Mouse (Mus musculus) adrenal gland (tissue): Measurements from ENCODE around the gene Cd248.
"Not testable (repeated sequence)": the region's sequence is repeated elsewhere in the genome, so short reads cannot be mapped to it uniquely, and the experiment has no call there.

ENCODE experiments used
- intact Hi-C: fragments of 180-260 bp; cut with DNase I; formaldehyde crosslinking; loops from one replicate; pipeline ENCODE4 v1.15.1; 2025

Cd248 gene

DNA sequence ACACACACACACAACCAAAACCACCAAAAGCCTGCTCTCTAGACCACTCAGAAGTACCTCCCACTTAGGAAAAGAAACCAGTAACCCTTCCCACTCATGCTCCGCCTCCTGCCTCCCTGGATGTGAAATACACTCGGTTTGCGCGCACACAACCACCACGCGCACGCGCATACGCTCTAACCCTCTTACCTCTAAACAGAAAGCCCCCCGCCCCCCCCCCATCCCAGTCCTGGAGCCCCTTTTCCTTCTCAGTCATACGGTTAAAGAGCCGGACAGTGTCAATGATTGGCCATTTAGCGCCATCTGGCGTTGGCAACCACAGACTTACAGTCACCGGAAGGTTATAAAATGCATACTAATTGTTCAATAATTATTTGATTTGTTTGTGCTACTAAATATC, 5.2 kb downstream of the Cd248 start:
- intact Hi-C loops, result loop anchor here (5.0 kb wide), 1 partner anchor 56 kb away; no protein-coding TSS in a partner anchor

DNA sequence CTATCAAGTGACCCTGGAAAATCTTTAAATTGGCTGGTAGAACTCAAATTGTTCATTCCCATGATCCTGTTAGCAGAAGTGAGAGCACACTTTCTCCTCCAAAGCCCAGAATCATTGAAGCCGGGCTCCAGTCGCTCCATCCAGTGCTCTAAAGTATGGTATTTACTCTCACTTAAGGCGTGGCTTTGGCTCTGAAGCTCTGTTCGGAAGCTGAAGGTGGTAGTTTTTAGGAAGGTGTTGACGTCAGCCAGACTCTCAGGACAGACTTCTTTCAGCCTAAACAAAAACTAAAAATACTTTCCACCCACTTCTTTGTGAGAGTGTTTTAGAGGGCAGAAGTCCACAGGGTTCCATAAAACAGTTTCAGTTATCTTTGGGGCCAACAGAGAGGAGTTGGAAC, 5.6 kb downstream of the Cd248 start:
- intact Hi-C loops, result loop anchor here (5.0 kb wide), 1 partner anchor 56 kb away; no protein-coding TSS in a partner anchor

DNA sequence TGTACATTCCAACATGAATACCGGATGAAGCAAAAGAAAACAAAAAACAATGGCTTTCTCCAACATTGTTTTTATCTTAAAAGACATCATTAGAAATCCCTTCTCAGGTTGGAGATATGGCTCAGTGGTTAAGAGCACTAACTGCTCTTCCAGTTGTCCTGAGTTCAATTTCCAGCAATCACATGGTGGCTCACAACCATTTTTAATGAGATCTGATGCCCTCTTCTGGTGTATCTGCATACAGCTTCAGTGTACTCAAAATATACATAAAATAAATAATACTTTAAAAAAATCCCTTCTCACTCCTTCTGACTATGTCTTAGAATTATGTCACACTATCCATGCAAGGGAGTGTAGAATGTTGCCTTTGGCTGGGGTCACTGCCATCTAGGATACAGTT, 11.4 kb downstream of the Cd248 start:
- intact Hi-C loops, result no loop called here

DNA sequence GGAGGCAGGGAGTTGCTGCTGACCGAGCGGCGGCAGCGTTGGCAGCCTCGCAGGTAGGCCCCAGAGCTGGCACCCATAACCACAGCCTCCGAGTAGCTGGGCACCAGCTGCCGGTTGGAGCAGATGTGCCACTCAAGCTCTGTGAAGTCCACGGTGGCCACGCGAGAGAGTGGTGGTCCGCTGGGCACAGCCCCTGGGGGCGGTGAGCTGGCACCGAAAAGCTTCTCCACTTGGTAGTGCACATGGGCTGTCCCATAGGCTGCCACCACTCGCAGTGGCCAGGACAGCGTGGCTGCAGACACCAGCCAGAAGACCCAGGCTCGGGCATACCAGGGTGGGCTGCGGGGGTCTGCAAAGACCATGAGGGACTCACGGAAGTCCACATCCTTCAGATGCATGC, 14.1 kb downstream of the Cd248 start:
- intact Hi-C loops, result no loop called here

DNA sequence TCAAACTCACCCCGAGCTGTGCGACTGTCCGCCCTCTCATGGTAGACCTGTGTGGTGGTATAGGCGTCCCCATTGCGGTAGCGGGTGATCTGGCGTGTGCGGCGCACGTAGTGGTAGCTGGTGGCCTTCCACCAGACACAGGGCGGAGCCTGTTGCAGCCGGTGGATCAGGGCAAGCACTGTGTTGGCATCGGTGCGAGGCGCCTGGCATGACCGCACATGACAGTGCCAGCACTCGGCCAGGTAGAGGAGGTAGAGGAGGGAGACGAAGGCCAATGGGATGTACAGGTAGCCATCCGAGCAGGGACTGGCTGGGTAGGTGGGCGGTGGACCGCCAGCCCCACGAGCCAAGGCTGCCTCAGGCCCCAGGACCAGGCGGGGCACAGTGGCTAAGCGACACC, 14.7 kb downstream of the Cd248 start:
- intact Hi-C loops, result no loop called here

DNA sequence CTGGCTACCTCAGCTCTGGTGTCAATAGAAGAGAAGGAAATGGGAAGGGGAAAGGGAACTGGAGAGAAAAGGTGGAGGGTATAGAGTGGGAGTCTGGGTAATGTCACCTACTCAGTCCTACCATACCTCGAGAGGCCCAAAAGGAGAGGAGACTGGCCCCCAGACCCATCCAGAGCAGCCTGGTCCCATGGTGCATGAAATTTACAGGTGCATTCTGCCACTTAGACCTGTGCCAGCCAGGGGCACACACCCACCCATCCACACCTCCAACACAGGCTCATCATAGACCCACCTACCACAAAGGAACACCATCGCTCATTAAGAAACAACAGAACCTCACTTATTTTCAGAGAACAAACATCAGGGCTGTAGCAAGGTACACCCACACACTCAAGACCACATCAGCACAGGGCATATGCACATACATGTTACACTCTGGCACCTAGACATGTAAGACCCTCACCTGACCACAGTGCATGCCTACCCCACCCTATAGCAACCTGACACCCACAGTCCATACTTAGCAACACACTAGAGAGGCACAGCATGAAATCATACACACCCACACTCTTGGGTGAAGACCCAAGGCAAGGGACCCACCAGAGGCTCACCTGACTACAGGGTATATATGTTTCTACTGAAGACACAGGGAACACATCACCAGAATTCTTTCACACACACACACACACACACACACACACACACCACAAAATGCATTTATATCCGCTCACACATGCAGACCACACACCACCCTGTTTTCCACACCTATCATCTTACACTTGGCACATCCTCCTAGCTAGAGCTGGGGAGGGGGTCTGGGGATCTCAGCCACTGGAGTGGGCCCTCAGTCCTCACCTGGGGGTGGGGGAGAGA, 16.3 kb downstream of the Cd248 start:
- intact Hi-C loops, result no loop called here

DNA sequence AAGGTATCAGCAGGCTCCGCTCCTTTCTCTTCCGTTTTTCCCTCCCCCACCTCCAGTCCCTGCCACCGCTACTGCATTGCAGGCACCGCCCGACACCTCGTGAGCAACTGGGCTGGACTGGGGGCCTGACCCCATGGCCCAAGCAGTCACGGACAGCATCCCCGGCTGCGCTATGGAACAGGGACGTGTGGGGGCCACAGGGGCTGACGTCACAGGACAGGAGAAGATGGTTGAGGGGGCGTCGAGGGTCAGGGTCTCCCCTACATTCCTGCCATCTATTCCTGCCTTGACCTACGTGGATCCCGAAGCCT, 16.9 kb downstream of the Cd248 start:
- intact Hi-C loops, result no loop called here

DNA sequence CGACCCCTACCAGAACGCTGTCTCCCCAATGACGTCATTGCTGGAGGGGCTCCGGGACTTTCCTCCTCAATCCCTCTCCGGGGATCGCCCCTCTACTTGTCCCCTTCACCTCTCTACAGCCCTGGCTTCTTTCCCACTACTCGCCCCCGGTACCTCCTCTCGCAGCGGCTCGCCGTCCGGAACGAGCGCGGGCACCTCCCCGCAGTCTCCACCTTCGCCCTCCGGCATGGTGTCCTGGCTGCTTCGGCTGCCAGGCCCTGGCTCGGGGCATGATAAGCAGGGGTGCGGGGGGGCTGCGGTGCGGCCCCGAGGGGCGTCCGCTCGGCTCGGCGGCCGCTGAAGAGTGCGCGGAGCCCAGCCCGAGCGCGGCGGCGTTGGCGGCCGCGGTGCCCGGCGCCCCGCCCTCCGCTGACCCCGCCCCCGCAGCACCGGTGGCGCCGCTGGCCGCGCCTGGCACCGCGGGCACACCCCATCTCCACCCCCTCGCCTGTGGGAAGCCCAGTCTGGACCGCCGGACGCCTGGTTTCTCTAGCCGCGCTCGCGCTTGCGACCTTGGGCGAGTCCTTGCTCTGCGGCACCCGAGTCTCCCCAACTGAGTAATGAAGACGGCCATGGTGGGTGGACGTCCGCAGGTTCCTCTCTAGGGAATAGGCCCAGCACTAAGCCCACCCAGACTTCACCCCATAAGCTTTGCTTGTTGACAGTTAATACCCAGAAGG, 17.4 kb downstream of the Cd248 start, which contains the start of gene Tmem151a:
Tmem151a (minus strand) TSS at position 387 of the 719 bp plus-strand sequence.
- intact Hi-C loops, result no loop called here

DNA sequence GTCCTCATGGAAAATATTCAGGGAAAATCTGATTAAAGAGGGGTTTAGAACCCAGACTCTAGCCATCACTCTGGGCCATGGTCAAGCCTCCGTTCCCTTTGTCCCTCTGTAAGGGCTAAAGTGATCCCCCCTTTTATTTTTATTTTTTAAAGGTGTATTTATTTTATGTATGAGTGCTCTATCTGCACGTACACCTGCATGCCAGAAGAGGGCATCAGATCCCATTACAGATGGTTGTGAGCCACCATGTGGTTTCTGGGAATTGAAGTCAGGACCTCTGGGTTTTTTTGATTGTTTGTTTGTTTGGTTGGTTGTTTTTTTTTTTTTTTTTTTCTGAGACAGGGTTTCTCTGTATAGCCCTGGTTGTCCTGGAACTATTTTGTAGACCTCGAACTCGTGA, 18.7 kb downstream of the Cd248 start:
- intact Hi-C loops, result not testable (repeated sequence)

DNA sequence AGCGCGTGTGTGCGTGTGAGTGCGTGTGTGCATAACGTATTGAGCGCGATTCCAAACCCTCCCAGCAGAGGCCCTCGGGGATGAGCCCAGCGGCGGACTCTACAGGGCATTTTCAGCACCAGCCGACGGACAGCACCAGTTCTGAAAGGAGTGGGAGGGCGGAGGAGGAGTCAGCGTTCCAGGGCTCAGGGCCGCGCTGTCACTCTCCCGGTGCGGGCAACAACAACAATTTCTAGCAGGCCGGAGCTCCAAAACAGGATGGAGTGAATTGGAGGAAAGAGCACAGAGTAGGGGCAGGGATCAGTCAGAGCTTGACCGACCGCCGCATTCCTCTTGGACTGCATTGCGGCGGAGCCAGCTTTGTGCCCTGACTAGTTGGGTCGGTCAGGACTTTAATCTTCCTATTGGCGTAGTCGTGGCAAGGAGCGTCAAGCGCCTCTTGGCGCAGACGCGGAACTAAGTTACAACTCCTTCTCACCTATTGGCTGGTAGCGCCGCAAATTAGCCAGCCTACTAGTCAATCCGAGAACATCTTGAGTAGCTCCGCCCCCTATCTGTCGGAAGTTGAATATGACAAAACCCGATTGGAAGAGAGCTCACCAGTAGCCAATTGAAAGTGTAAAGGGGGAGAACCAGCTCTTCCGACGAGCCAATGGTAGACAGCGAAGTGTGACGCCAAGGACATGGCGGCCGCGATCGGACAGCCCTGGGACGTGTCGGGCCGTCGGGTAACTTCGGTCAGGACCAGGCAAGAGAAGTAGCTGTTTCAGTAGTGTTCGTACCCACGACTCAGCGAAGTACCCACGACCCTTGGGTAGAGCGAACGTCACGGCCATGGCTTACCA, 20.2 kb downstream of the Cd248 start, which contains the start of gene Yif1a:
Yif1a (plus strand) TSS at position 655 of the 845 bp plus-strand sequence.
- intact Hi-C loops, result no loop called here

DNA sequence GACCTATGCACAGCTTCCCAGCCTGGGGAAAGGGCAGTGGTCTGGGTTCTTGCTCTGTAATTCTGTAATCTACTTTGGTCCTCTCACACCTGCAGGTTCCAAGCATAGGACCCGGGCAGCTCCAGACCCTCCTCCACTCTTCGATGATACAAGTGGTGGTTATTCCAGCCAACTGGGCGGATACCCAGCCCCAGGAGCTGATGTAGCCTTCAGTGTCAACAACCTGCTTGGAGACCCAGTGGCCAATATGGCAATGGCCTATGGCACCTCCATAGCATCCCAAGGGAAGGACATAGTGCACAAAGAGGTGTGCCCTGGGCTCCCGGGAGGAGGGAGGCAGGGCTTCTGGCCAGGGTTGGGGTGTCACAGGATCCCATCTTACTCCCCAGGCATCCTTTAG, 21.4 kb downstream of the Cd248 start:
- intact Hi-C loops, result no loop called here

DNA sequence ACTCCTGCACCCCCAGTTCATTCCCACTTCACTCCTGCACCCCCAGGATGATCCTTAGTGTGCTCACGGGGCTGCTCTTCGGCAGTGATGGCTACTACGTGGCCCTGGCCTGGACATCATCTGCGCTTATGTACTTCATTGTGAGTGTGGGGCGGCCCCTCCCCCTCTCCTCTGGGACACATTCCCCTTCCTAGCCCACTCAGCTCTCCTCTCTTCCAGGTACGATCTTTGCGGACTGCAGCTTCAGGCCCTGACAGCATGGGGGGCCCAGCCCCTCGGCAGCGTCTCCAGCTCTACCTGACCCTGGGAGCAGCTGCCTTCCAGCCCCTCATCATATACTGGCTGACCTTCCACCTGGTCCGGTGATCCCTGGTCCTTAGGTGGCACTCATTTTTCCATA, 24.2 kb downstream of the Cd248 start:
- intact Hi-C loops, result no loop called here

DNA sequence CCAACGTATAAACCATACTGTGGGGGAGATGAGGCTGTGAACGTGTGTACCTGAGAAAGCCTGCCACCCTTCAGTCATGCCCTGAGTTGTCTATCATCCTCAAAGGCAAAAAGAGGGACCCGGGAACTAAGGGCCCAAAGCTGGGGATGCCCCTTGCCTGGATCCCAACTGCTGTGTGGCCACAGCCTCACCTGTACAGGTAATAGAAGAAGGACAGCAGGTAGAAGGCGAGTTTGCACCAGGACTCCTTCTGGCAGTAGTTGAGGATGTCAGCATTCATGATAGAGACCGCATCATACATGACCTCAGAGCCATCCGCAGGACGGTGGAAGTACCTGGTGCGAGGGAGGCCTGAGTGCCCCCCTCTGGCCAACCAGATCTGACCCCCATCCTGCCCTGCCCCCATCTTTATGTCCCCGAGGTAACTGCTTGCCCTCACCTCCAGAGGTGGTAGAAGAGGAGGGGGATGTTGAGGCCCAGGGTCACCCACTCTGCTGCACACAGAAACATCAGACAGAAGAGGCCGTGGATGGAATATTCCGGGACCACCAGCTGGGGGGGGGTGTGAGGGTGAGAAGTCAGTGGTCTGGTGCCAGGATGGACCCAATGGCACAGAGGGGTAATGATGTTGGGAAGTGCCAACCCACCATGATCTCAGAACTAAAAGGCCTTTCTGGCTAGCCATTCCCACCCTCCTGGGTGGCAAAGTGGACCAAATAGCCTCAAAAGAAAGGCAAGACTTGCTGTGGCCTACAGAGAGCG, 25.8 kb downstream of the Cd248 start:
- intact Hi-C loops, result loop anchor here (2.0 kb wide), 1 partner anchor 45 kb away; no protein-coding TSS in a partner anchor

DNA sequence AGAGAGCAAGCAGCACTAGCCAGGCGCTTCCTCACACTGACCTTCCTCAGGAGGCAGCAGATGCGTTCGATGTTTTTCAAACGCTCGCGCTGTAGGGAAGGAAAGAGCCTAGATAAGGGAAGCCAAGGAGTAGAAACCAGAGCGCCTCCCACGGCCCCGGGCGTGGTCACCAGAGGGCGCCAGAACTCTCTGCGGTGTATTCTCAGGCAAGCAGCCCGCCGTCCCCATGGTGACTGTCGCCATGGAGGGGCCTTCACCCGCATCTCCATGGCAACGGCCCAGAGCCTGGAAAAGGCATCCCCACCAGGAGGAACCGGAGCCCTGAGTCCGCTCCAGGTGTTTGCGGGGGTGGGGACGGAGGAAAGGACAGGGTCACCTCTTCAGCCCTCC, 26.4 kb downstream of the Cd248 start:
- intact Hi-C loops, result loop anchor here (2.0 kb wide), 1 partner anchor 45 kb away; no protein-coding TSS in a partner anchor

DNA sequence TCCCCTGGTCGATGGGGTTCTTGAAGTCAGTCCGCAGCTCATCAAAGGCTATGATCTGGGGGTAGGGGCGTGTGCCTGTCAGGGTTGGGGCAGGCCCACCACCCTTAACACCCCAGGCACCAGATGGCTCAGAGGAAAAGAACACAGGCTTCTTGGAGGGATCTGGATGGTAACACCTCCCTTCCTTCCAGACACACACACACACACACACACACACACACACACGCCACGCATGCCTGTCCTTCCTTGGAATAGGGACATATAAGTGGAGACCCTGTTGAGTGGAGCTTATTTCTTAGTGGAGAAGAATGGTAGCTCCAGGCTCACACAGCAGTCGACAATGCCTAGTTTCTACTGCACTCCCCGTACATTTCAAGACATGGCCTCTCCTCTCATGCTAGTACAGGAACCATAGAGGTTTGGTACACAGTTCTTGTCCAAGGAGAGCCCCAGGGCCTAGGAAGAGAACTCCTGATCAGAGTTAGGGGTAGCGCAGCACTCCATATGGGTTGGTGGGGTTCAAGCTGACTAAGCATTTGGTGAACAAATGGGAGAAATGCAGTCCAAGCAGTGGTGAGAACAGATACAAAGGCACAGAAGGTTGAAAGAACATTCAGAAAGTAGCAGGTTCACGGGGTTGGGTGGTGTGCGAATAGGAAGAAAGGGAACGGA, 27.0 kb downstream of the Cd248 start:
- intact Hi-C loops, result loop anchor here (2.0 kb wide), 1 partner anchor 44 kb away; no protein-coding TSS in a partner anchor

DNA sequence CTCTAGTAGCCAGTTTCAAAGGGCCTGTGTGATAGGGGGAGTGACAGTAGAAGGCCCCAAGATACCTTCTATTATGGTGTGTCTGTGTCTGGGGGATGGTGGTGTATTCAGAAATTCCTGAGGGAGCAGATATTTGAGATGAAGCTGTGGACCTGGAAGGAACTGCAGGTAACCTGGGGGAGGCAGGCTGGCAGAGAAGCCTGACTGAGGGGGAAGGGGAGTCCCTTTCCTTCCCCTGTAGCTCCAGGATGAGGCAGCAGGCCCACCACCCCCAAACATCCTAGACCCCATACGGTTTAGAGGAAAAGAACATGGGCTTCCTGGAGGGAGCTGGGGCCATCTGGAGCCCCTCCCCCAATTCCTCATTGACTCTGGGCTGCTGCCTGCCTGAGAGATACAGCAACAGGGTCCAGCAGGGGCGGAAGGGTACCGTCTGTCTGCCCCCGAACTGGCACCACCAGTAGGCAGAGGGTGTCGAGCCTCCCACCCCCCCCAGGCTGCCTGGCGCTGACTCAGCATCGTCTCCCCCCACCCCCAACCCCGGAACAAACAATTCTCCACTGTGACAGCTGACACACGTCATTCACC, 28.1 kb downstream of the Cd248 start:
- intact Hi-C loops, result loop anchor here (2.0 kb wide), 1 partner anchor 43 kb away; no protein-coding TSS in a partner anchor

DNA sequence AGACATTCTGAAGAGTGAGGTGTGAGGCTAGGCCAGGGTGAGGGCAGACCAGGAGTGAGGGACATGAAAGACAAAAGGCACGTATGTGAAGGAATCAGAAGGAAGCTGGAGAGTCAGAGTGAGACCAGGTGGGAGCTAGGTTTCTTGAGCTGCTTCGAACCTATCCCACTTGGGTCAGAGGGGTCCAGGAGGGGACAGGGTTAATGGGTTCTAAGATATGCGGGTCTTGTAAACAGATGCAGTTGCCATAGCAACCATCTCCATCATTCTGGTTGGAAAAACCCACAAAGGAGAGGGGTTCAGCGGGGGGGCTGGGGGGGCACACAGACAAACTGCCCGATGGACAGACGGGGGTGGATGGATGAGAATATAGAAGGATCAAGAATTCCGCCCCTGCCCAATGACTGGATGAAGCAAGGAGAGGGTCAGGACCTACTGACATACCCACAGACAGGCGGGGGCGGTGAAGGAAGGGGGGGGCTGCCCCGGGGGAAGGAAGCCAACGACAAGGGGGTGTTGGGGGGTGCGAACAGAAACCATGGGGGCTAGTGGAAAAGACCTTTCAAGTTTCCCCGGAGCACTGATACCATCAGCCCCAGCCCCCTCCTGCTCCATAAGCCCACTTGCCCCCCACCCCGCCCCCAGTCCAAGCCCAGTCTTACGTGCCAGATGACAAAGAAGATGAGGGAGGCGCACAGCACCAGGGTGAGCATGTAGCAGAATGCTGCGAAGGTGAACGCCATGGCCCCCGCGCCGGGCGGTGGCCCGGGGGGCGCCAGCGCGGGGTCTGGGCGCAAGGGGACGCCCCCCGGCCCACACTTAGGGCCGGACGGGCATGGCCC, 29.9 kb downstream of the Cd248 start:
- intact Hi-C loops, result no loop called here

DNA sequence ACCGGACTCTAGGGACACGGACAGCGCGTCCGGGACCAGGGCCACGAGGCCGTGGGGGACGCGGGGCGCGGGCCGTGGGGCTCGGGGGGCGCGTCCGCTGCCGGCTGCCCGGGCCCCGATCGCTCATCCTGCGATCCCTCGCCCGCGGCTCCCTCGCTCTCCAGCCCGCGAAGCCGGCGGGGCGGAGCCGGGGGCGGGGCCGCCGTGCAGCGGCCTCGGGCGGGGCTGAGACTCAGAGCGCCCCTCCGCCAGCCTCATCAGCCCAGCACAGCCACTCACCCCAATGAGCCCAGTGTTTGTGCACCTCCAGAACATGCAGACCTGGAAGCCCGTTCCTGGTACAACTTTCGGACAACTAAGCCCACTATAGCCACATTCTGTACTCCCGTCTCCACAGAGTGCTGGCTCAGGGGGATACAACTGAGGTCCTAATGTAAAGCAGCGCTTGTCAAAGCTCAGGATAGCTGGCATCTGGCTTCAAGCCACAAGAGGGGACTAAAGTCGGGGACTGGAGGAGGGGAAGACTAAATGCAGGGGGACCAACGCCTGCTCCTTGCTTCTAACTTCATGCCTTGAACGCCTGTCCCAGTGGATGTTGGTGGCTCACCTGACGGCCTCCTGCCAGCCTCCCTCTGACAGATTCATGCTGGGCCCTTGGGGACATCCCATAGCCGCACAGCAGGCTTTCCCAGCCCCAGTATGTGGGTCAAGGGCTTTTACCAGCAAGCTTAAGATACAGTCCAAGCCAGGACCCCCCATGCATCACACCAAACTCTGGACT, 30.7 kb downstream of the Cd248 start, which contains the start of gene Cnih2:
Cnih2 (minus strand) TSS at position 159 of the 781 bp plus-strand sequence.
- intact Hi-C loops, result no loop called here
